Mouse (Mus musculus) colon, adult 2 months (tissue): Measurements from ENCODE around the gene Gm27021. TPM values are rescaled to one million over a fixed set of nuclear protein-coding genes. Genes with fewer than 3 reads are reported as not detected.

Experiments
- polyA plus RNA-seq: library from polyadenylated mRNA; depleted of rRNA; stranded (reverse); fragments of >200 nt; gene quantifications from 2 replicates; pipeline ENCODE4 v1.2.3, GENCODE M21; 2012; rRNA removed

Gene Gm27021
- 3.2 TPM in 1 of 2 replicates, not detected in the other for polyA plus RNA-seq

GRCm38 (mm10) chr8:120667561-120668373, at the start of gene Gm27021, which contains the start of gene Cox4i1:
Gene Gm27021, minus strand, starts transcription at chr8:120668079.
Gene Cox4i1, plus strand, starts transcription at chr8:120668222.

GRCm38 (mm10) chr8:120668374-120668905, 561 bp upstream of the Gm27021 start, which contains the start of gene Emc8:
Gene Emc8, minus strand, starts transcription at chr8:120668573.

GRCm38 (mm10) chr8:120647532-120647931, 20.3 kb downstream of the Gm27021 start, which contains the start of gene 1190005I06Rik:
Gene 1190005I06Rik, minus strand, starts transcription at chr8:120647632.

GRCm38 (mm10) chr8:120588908-120589771, 78.7 kb downstream of the Gm27021 start, which contains the start of gene Gins2:
Gene Gins2, minus strand, starts transcription at chr8:120589304.

Other genes starting within 250 kb of the Gm27021 start
- 23.6 and 25.5 TPM in 2 replicates for gene Gins2, start 78.8 kb downstream of the Gm27021 start, polyA plus RNA-seq
- 5.9 and 9.7 TPM in 2 replicates for gene 1190005I06Rik, start 20.4 kb downstream of the Gm27021 start, polyA plus RNA-seq
- gene Cox4i1, start 143 bp upstream of the Gm27021 start, polyA plus RNA-seq = 1,471 and 1,689 TPM in 2 replicates
- 80.8 and 99.7 TPM in 2 replicates for gene Emc8, start 494 bp upstream of the Gm27021 start, polyA plus RNA-seq
- 57.2 and 65.8 TPM in 2 replicates for gene Irf8, start 68.3 kb upstream of the Gm27021 start, polyA plus RNA-seq